Mouse (Mus musculus) heart, postnatal 0 days (tissue): Measurements from ENCODE around the gene Ntm. TPM values are rescaled to one million over a fixed set of nuclear protein-coding genes. Genes with fewer than 3 reads are reported as not detected.

Source experiments
- ATAC-seq: fragments of 200-750 bp; cut with Nextera tagmentation; 2 replicates; pipeline ENCODE4 v1.8.0; 2017; ENCODE audit warnings: low read depth, moderate number of reproducible peaks, moderate library complexity; ENCODE audit not compliant: insufficient read depth
- DNase-seq: peaks from one replicate; pipeline ENCODE4 v3.0.0-alpha.2; 2016; ENCODE audit warnings: low spot score
- H3K27ac ChIP-seq: fragments of 300-500 bp; sonication (generic); 2 replicates; pipeline ENCODE4 v1.5.1; 2014; ENCODE audit warnings: low read depth, mild to moderate bottlenecking
- H3K27me3 ChIP-seq: fragments of 300-500 bp; sonication (generic); 2 replicates; pipeline ENCODE4 v1.6.1; 2014; ENCODE audit warnings: low read length, mixed read lengths; ENCODE audit not compliant: control insufficient read depth, insufficient read depth
- H3K36me3 ChIP-seq: fragments of 300-500 bp; sonication (generic); replicated peaks from 2 replicates; pipeline ENCODE4 v1.6.1; 2014; ENCODE audit warnings: low read length, mixed read lengths; ENCODE audit not compliant: control insufficient read depth, insufficient read depth
- H3K4me1 ChIP-seq: fragments of 300-500 bp; sonication (generic); 2 replicates; pipeline ENCODE4 v1.6.1; 2014; ENCODE audit warnings: antibody characterized with exemption; ENCODE audit not compliant: control insufficient read depth, insufficient read depth
- H3K4me2 ChIP-seq: fragments of 300-500 bp; sonication (generic); 2 replicates; pipeline ENCODE4 v1.6.1; 2014; ENCODE audit warnings: low read depth, mild to moderate bottlenecking, low read length, moderate library complexity
- H3K4me3 ChIP-seq: fragments of 300-500 bp; sonication (generic); 2 replicates; pipeline ENCODE4 v1.5.1; 2014; ENCODE audit warnings: low read depth, low read length
- H3K9ac ChIP-seq: fragments of 300-500 bp; sonication (generic); replicated peaks from 2 replicates; pipeline ENCODE4 v1.6.1; 2014; ENCODE audit warnings: low read depth, low read length, mixed read lengths
- H3K9me3 ChIP-seq: fragments of 300-500 bp; sonication (generic); replicated peaks from 2 replicates; pipeline ENCODE4 v1.6.1; 2016; ENCODE audit warnings: low read length; ENCODE audit not compliant: control insufficient read depth
- CTCF ChIP-seq: IDR thresholded peaks from 2 replicates; pipeline ENCODE4 v1.5.1; 2016; ENCODE audit warnings: antibody characterized with exemption, control low read depth, low read depth
- EP300 ChIP-seq: IDR thresholded peaks from 2 replicates; pipeline ENCODE4 v1.6.1; 2016; ENCODE audit warnings: antibody characterized with exemption, low read depth
- WGBS: fragments of 180-500 bp; shearing (Covaris S2); extraction: QIAGEN DNeasy Blood & Tissue Kit; methylation state at CpG from one replicate; pipeline ENCODE4 v1.1.7; 2014; 5-methylcytosine and 5-hydroxymethylcytosine counted together
- polyA plus RNA-seq: library from polyadenylated mRNA; unstranded; fragments of >200 nt; fragmentation: Nextera tagmentation; extraction: Ambion mirVana; gene quantifications from 2 replicates; pipeline ENCODE4 v1.2.1, GENCODE M21; 2015
- total RNA-seq: library from RNA; depleted of rRNA; stranded (reverse); fragments of >200 nt; gene quantifications from 2 replicates; pipeline ENCODE4 v1.2.3, GENCODE M21; 2014; ENCODE audit warnings: low replicate concordance

The Ntm gene
- total and polyA plus RNA-seq, 2 experiments from 2014 or later, result 7.1 to 8.8 TPM

- ATAC-seq, result no peak
- TF ChIP-seq EP300 (no peak), CTCF (no peak)
- no peak overlapping the region for H3K9ac ChIP-seq
- H3K4me1 ChIP-seq, result no peaks in the 10 kb centered on the region
- no peak for DNase-seq
- H3K27me3 ChIP-seq, result no peaks in the 10 kb centered on the region
- no peaks in the 10 kb centered on the region for H3K9me3 ChIP-seq
- no peak overlapping the region for H3K27ac ChIP-seq
- no peak overlapping the region for H3K4me2 ChIP-seq
- H3K36me3 ChIP-seq, result no peaks in the 10 kb centered on the region
- no peak overlapping the region for H3K4me3 ChIP-seq
- 71% methylated on average over 5 of the region's 5 CpGs for WGBS
Observed at GRCm38 (mm10) chr9:29834911-29835310, 128.0 kb downstream of the Ntm start.

- H3K36me3 ChIP-seq, result no peaks in the 10 kb centered on the region
- H3K27ac ChIP-seq, result no peak overlapping the region
- no peak overlapping the region for H3K4me2 ChIP-seq
- no peak overlapping the region for H3K9ac ChIP-seq
- WGBS, result 50% methylated on average over 2 of the region's 2 CpGs
- DNase-seq, result no peak
- ATAC-seq, result no peak
- H3K4me3 ChIP-seq, result no peak overlapping the region
- no peak for TF ChIP-seq EP300
- no peak for TF ChIP-seq CTCF
- H3K27me3 ChIP-seq, result no peaks in the 10 kb centered on the region
- no peaks in the 10 kb centered on the region for H3K4me1 ChIP-seq
- no peaks in the 10 kb centered on the region for H3K9me3 ChIP-seq
Observed at GRCm38 (mm10) chr9:29833781-29834180, 129.2 kb downstream of the Ntm start.

DNA sequence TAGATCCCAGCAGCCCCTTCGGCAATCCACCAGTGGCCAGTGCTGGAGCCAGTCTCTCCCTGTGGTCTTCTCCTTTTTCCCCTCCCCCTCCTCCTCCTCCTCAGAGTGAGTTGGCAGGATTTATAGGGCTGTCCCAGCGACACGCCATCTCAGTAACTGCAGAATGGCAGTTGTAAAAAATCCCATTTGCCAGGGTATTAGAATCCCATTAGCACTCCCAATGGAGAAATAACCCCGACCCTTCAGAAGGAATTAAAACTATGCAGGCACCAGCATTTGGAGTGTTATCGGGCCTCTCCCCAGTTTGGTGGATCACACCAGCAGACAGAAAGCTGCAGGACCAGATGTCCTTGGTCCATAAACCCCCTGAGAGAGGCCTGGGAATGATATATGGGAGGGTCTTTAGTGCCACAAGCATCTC, 135.7 kb downstream of the Ntm start:
- Histone ChIP-seq H3K4me1 (no peaks in the 10 kb centered on the region), H3K4me2 (no peak overlapping the region), H3K9me3 (no peaks in the 10 kb centered on the region), H3K4me3 (no peak overlapping the region), H3K9ac (no peak overlapping the region), H3K27me3 (no peaks in the 10 kb centered on the region), H3K27ac (no peak overlapping the region), H3K36me3 (no peaks in the 10 kb centered on the region)
- no peak for DNase-seq
- 26% methylated on average over 5 of the region's 5 CpGs for WGBS
- TF ChIP-seq CTCF (no peak), EP300 (no peak)
- no peak for ATAC-seq

DNA sequence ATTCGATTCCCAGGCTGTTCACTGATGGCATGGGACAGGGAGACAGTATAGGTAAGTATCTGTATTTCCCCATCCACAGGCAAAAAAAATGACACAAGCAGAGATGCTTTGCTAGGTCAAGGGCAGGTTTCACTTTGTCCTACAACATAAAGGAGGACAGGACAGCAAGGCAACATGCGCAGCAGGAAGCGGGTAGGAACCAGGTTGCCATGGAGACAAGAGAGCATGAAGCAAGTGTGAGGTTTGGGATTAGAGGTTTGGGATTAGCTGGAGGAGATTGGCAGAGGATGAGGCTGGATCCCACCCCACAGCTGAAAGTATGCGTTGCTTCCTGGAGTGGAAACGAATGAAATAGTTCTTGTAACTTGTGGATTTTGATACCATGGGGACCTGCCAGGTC, 137.7 kb downstream of the Ntm start:
- Histone ChIP-seq H3K27ac (no peak overlapping the region), H3K9ac (no peak overlapping the region), H3K4me2 (no peak overlapping the region), H3K9me3 (no peaks in the 10 kb centered on the region), H3K4me3 (no peak overlapping the region), H3K4me1 (no peaks in the 10 kb centered on the region), H3K36me3 (no peaks in the 10 kb centered on the region), H3K27me3 (no peaks in the 10 kb centered on the region)
- ATAC-seq (no peak), DNase-seq (no peak)
- 82% methylated on average over 5 of the region's 5 CpGs for WGBS
- TF ChIP-seq EP300, result no peak
- no peak for TF ChIP-seq CTCF

- 81% methylated on average over 4 of the region's 4 CpGs for WGBS
- H3K4me2 ChIP-seq, result no peak overlapping the region
- DNase-seq (no peak), ATAC-seq (no peak)
- no peak overlapping the region for H3K4me3 ChIP-seq
- TF ChIP-seq EP300 (no peak), CTCF (no peak)
- H3K27me3 ChIP-seq, result no peaks in the 10 kb centered on the region
- no peak overlapping the region for H3K9ac ChIP-seq
- no peak overlapping the region for H3K27ac ChIP-seq
- no peaks in the 10 kb centered on the region for H3K9me3 ChIP-seq
- no peaks in the 10 kb centered on the region for H3K4me1 ChIP-seq
- H3K36me3 ChIP-seq, result no peaks in the 10 kb centered on the region
Observed at GRCm38 (mm10) chr9:29823716-29824115, 139.2 kb downstream of the Ntm start.

- Histone ChIP-seq H3K4me2 (no peak overlapping the region), H3K4me1 (no peaks in the 10 kb centered on the region), H3K27me3 (no peaks in the 10 kb centered on the region), H3K27ac (no peak overlapping the region), H3K4me3 (no peak overlapping the region), H3K9me3 (no peaks in the 10 kb centered on the region), H3K36me3 (no peaks in the 10 kb centered on the region), H3K9ac (no peak overlapping the region)
- no peak for TF ChIP-seq CTCF
- no peak for TF ChIP-seq EP300
- ATAC-seq (no peak), DNase-seq (no peak)
- WGBS, result 69% methylated on average over 5 of the region's 5 CpGs
Observed at GRCm38 (mm10) chr9:29812685-29813084, 150.3 kb downstream of the Ntm start.
